Mouse (Mus musculus): ENCODE data around the gene Myl10.
"Not testable (repeated sequence)": the region's sequence is repeated elsewhere in the genome, so short reads cannot be mapped to it uniquely, and the experiment has no call there.

The Myl10 gene

GRCm38 (mm10) chr5:136706803-136707202 lies 13.9 kb downstream of the Myl10 start:
- peak; percentile 71 for DNase-seq

DNA sequence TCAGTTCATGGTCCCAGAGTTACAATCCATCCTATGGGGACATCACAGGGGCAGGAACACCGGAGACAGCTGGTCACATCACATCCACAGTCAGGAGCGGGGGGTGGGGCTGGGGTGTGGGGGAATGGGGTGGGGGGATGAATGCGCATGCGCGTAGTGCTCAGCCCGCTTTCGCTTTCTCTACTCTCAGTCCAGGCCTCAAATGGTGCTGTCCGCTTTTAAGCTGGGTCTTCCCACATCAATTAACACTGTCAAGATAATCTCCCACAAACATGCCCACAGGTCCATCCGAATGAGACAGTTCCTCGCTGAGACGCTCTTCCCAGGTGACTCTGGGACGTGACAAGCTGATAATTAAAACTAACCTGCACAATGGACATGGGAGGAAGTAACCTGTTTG lies 15.2 kb downstream of the Myl10 start:
- DNase-seq = no peak

DNA sequence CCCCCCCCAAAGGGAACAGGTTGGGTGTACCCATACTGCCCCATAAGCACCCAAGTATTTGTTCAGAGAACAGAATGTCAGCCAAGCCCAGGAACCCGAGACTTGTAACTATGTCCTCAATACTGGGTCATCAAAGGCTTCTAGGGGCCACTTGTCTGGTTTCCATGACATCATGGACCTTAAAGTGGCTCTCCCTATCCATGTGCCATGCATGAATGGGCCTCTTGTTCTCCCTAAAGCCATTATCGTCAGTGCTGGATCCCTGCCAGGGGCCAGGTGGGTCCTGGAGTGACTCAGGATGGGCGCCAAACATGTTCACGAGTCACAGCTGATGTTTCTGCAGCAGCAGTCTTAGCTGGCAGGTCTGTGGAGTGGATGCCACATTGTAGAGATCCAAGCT lies 17.8 kb downstream of the Myl10 start:
- no peak for DNase-seq

GRCm38 (mm10) chr5:136714232-136714875 lies 21.4 kb downstream of the Myl10 start:
- DNase-seq = no peak

- DNase-seq = peak; percentile 46
Measured at GRCm38 (mm10) chr5:136714879-136715278, 21.9 kb downstream of the Myl10 start.

GRCm38 (mm10) chr5:136716696-136717572 lies 24.0 kb downstream of the Myl10 start:
- no peak for DNase-seq

DNA sequence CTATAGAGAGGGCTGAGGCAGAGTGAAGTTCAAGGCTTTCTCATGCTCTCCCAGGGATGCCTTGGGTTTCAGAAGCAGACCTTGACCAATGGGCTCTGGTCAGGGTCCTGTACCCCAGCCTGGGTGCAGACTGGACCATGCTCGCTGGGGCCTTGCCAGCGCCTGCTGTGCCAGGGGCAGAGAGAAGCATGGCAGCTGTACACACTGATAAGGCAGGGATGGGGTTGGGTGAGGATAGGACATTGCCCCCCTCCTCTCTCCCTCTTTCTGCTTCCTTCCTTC lies 24.6 kb downstream of the Myl10 start:
- DNase-seq = no peak

GRCm38 (mm10) chr5:136718656-136719055 lies 25.7 kb downstream of the Myl10 start:
- no peak for DNase-seq

DNA sequence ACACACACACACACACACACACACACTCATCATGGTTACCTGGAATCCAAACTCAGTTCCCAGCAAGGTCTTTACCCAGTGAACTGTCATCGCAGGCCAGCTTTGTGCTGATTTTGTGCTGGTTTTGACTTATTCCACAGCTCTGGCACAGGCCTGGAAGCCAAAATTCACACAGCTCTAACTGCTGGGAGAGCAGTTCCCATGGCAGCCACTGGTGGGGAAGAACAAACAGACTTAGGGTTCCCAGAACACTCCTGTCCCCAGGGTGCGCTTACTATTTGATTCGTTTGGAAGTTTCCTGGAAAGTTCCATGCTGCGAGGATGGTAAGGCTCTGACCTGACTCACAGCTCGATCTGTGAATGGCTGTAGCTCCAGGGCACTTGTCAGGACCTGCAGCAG lies 28.6 kb downstream of the Myl10 start:
- DNase-seq = no peak

- DNase-seq = not testable (repeated sequence)
Measured at GRCm38 (mm10) chr5:136726271-136726670, 33.3 kb downstream of the Myl10 start.

GRCm38 (mm10) chr5:136738918-136739317 lies 46.0 kb downstream of the Myl10 start:
- DNase-seq = no peak

GRCm38 (mm10) chr5:136746596-136746995 lies 53.6 kb downstream of the Myl10 start:
- DNase-seq = no peak
